Mouse (Mus musculus) urinary bladder, adult 18-20 months (tissue): ENCODE results near the gene Pygm.
A peak's percentile ranks its signal among the peaks of the same experiment; 100 is the strongest.

Source experiments
- DNase-seq, 2 experiments: peaks; one replicate each; pipeline ENCODE4 v3.0.0; 2022; ENCODE audit warnings: low spot score in 2 of 2, mixed read lengths in 2 of 2

The Pygm gene

GRCm38 (mm10) chr19:6408749-6409148, 24.6 kb downstream of the Pygm start:
- no peak for DNase-seq

DNA sequence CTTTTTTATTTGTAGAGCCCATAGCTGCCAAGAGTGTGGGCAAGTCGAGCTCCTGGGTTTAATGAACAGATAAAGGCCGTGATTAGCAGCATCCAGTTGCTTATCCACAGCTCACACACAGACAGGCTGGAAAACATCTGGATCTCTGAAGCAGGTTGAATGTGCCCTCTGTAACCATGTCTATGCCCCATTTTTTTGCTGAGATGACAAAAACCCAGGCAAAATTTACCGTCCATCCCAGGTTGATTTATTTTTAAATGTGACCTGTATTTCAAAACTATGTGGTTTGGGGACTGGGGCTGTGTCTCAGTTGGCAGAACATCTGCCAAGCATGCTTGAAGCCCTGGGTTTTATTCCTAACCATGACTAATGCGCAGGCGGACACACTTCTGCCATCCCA, 25.0 kb downstream of the Pygm start:
- DNase-seq = no peak

- no peak for DNase-seq
Measured at GRCm38 (mm10) chr19:6409936-6410335, 25.7 kb downstream of the Pygm start.

DNA sequence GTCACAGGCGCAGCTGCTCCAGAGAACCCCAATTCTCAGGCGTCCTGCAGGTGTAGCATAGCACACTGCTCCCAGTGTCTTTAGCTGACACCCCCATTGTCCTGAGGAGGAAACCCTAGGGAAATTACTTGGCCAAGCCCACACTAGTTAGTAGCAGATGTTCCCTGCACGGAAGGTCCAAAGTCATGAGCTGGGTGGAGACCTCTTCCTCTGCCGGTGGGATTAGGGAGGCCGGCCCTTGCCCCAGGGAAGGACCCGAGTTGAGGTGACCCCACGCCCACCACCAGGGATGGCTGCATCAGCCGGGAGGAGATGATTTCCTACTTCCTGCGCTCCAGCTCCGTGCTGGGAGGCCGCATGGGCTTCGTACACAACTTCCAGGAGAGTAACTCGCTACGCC, 28.6 kb downstream of the Pygm start:
- no peak for DNase-seq

DNA sequence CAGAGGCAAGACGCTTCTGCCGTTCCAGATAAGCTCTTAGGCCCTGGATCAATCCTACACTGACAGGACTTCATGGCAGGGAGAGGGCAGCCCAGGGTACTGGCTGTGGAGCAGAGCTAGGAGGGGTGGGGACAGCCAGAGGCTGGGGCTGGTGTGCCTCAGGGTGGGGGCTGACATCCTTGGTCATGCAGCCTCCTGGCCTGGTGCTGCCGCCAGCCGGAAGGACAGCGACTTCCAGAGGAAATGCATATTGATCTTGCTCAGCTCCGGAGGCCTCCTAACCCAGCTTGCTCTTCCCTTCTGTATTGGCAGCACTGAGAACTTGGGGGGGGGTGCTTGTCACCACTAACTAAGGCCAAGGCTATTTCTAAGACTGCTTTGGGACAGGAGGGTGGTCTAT, 31.3 kb downstream of the Pygm start:
- DNase-seq = no peak

GRCm38 (mm10) chr19:6416124-6416770, 32.0 kb downstream of the Pygm start:
- DNase-seq = no peak

DNA sequence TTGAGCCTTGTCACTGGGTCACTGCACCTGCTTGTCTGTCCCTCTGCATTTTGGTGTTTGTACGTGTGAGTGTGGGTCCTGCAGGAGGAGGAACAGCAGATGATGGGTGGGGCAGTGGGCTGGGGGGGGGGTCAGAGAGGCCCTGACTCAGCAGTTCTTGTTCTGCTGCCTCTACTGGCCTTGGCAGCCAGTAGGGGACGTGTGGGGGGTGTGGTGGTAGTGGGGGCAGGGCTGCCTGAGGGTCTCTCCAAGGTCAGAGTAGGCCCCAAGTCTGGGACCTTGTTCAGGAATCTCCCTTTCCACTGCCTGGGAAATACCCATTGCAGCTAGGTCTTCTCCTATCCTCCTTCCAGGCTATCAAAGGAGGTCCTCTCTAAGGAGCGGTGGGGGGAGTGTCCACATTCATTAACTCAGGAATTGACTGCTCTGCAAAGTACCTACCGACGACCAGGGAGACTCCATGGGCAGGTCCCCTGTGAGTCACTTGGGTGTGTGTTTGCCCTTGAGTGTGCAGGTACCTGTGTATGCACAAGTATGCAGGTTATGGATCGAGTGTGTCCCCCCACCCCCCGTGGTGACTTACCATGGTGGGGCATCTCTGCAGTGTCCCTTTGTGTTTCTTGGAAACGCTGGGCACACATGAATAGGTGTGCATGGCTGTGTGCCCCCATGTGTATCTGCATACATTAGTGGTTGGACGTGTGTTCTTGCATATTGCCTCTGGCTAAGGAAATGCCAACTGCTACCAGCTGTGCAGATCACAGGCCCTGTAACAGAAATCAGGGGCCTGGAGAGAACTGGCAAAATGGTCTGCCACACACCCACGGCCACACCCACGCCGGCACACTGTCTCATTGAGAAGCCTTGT, 32.9 kb downstream of the Pygm start:
- DNase-seq = no peak

DNA sequence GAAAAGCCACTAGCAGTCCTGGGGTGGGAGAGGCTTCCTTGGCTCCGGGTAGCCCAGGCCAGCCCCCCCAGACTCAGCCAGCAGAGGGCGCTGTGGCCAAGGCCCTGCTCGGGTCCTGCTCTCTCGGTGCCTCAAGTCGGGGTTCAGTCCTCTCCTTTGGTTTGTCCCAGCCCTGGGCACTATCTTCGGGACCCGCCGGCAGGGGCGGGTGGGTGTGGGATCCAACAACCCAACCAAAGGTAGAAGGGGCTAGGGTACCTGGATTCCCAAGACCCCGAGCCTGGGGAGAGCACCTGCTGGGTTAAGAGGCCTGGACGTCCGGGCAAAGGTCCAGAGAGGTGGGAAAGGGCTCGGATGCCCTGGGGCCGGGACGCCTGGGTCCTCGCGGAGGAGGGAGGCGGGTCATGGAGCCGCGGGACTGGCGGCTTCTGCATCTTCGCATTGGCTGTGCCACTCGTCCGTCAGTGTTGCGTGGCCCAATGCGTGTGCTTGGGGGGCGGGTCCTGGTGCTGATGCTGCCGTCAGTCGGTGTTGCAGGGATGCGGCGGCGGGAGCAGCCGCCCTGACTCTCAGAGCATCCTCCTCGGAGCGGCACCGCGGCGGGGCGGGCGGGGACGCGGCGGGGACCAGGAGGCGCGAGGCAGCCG, 34.2 kb downstream of the Pygm start, which contains the start of gene Nrxn2:
Nrxn2 (plus strand) TSS at position 499 of the 647 bp plus-strand sequence.
- peak; percentile 60 to 68 for DNase-seq

DNA sequence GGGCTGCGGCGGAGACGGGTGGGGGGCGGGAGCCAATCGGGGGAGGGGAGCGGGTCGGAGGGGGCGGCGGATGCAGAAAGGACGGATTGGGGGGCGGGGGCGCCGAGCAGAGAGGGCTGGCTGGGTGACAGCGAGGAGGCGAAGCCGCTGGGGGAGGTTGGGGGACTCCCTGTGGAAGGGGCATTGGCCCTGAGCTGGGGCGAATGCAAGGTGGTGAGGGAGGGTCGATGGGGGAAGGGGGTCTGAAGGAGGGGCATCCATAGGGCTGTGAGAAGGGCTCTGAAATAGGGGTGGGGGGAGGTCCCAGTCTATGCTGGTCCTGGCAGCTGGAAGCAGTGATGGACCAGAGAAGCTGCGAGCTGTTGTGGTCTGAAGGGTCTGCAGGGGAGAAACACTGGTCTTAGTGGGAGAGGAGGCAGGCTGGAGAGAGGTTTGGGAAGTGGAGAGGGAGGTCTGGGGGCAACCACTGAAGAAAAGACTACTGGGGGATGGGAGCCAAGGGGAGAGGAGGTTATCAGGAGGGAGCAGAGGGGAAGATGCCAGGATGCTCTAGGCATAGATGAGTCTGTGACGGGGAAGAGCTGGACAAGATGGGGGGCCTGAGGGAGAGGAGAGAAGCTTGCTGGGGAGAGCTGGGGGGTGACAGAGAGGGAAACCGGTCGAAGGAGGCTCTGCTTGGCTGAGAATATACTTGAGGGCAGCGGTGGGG, 34.9 kb downstream of the Pygm start:
- DNase-seq = no peak

GRCm38 (mm10) chr19:6419805-6420310, 35.7 kb downstream of the Pygm start:
- DNase-seq = no peak

DNA sequence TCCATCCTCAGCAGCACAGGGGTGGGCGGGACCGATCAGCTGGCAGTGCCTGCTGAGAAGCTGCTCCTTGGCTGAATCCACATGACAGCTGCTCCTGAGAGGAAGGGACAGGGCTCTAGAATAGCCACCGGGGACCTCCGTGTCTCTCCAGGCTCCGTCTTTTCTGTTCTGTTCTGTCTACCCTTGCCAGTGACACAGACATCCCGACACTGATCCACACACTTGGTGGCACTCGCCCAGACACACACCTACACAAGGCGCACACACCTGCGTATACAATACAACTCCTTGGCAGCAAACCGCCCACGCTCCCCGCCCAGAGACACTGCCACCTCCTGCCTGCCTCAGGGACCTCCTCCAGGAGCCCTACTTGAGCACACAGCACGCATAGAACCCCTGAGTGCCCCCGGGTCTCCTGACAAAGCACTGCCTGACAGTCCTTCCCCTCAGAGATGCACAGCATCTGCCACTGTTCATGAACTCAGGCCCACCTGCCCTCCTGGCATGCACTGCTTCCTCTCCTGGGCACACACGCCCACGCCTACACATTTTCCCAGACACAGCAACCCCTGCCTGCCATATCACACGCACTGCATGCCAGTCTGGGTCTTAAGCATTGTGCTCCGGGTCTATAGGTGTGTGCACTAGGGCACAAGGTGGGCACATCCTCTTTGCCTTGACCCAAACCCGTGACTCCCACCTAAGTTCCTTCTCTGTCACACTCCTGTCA, 36.4 kb downstream of the Pygm start:
- DNase-seq = no peak

DNA sequence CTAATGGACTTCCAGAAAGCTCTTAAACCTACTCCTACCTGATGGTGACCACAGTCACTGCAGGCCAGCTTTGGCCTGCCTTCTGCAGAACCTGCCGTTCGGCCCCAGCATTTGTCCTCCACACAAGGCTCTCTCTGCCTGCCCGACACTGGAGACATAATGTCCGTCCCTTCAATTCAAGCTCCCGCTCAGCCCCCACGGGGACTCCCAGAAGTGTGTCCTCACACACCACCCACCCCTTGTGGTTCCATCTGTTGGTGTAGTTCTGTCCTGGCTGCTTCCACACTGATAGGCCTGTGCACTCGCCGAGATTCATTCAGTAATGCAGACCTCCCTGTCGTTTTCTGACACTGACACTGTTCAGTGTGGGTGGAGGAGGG, 37.0 kb downstream of the Pygm start:
- no peak for DNase-seq

GRCm38 (mm10) chr19:6422014-6422413, 37.8 kb downstream of the Pygm start:
- DNase-seq = no peak

DNA sequence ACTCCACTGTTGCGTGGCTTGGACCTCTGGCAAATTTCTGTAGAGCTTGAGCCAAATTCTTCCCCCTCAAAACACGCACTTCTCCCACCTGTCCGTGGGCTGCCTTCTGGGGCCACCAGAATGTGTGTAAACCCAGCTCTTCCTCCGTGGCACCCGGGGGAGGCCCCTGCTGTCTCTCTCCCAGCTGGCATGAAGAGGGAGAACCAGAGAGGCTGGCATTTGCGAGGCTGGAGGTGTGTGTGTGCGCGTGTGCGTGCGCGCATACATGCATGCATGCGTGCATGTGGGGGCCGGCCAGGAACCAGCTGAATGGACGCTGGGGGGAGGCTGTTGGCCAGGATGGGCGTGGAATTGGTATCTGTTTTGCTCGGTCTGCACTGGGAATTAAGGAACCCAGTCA, 39.0 kb downstream of the Pygm start:
- no peak for DNase-seq

- no peak for DNase-seq
Measured at GRCm38 (mm10) chr19:6424137-6424881, 40.1 kb downstream of the Pygm start.

- DNase-seq = no peak
Measured at GRCm38 (mm10) chr19:6425595-6425994, 41.4 kb downstream of the Pygm start.

- DNase-seq = peak in 1 of 2 experiments; percentile 43
Measured at GRCm38 (mm10) chr19:6426703-6427500, 42.7 kb downstream of the Pygm start.

DNA sequence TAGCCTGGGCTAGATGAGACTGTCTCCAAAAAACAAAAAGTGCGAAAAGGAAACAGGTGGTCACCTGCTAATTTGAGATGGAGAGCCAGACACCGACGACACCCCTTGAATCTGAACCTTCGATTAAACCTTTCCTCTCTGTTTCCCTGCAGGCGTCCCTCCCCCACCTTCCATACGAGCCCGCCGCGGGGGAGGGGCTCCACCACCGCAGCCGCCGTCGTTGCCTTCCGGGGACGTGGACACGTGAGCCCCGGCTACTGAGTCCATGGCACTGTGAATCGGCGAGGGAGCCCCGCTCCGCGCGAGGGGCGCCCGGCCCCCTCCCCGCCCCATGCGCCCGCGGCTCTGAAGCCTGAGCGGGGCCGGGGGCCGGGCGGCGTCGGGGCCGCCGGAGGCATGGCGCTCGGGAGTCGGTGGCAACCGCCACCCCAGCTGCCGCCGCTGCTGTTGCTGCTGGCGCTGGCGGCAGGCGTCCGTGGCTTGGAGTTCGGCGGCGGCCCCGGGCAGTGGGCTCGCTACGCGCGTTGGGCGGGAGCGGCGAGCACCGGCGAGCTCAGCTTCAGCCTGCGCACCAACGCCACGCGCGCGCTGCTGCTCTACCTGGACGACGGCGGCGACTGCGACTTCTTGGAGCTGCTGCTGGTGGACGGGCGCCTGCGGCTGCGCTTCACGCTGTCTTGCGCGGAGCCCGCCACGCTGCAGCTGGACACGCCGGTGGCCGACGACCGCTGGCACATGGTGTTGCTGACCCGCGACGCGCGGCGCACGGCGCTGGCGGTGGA, 43.6 kb downstream of the Pygm start:
- peak; percentile 22 to 27 for DNase-seq
